Mouse (Mus musculus): ENCODE results near the gene Unc93b1. TPM values are rescaled to one million over a fixed set of nuclear protein-coding genes. Genes with fewer than 3 reads are reported as not detected.

The Unc93b1 gene
- 10 to 100 TPM; 42.5 to 47.5 TPM for total RNA-seq (2021)
- long read RNA-seq, experiment 1, transcript Unc93b1-203 (11 exons, 2,266 nt) = major isoform, 62 of 88 reads
- long read RNA-seq, experiment 1, partial matches to known transcripts = 13 of 88 reads
- long read RNA-seq, experiment 1, other reads (novel, unspliced or antisense) = 13 of 88 reads
- long read RNA-seq, experiment 2, transcript Unc93b1-203 (11 exons, 2,266 nt) = major isoform, 18 of 27 reads
- long read RNA-seq, experiment 2, partial matches to known transcripts = 3 of 27 reads
- long read RNA-seq, experiment 2, other reads (novel, unspliced or antisense) = 5 of 27 reads

GRCm38 (mm10) chr19:3935032-3935895, at the start of gene Unc93b1:
Gene Unc93b1, plus strand, starts transcription at chr19:3935186.
- peak; percentile 86 for DNase-seq

GRCm38 (mm10) chr19:3889096-3889495, 45.9 kb upstream of the Unc93b1 start:
- no peak for DNase-seq

- peak; percentile 37 for DNase-seq
Measured at GRCm38 (mm10) chr19:3890181-3890580, 44.8 kb upstream of the Unc93b1 start.

GRCm38 (mm10) chr19:3893545-3894116, 41.4 kb upstream of the Unc93b1 start:
- DNase-seq = no peak

- no peak for DNase-seq
Measured at GRCm38 (mm10) chr19:3894294-3894693, 40.7 kb upstream of the Unc93b1 start.

- no peak for DNase-seq
Measured at GRCm38 (mm10) chr19:3895171-3895631, 39.8 kb upstream of the Unc93b1 start.

GRCm38 (mm10) chr19:3896208-3896607, 38.8 kb upstream of the Unc93b1 start:
- no peak for DNase-seq

GRCm38 (mm10) chr19:3897557-3897956, 37.4 kb upstream of the Unc93b1 start:
- no peak for DNase-seq

GRCm38 (mm10) chr19:3898952-3899351, 36.0 kb upstream of the Unc93b1 start:
- DNase-seq = no peak

GRCm38 (mm10) chr19:3899618-3900017, 35.4 kb upstream of the Unc93b1 start:
- DNase-seq = no peak

GRCm38 (mm10) chr19:3902966-3903365, 32.0 kb upstream of the Unc93b1 start:
- DNase-seq = no peak

GRCm38 (mm10) chr19:3903648-3904362, 31.2 kb upstream of the Unc93b1 start:
- DNase-seq = no peak

GRCm38 (mm10) chr19:3904363-3904675, 30.7 kb upstream of the Unc93b1 start:
- no peak for DNase-seq

GRCm38 (mm10) chr19:3905261-3905969, 29.6 kb upstream of the Unc93b1 start:
- DNase-seq = peak; percentile 71

- DNase-seq = no peak
Measured at GRCm38 (mm10) chr19:3906326-3906725, 28.7 kb upstream of the Unc93b1 start.

GRCm38 (mm10) chr19:3906795-3907786, 27.9 kb upstream of the Unc93b1 start, which contains the start of gene Tcirg1:
Gene Tcirg1, minus strand, starts transcription at chr19:3907133.
- DNase-seq = peak; percentile 90

GRCm38 (mm10) chr19:3907876-3908660, 26.9 kb upstream of the Unc93b1 start:
- DNase-seq = no peak

GRCm38 (mm10) chr19:3910206-3910605, 24.8 kb upstream of the Unc93b1 start:
- no peak for DNase-seq
